Mouse (Mus musculus): Measurements from ENCODE around the gene Gm10197. TPM values are rescaled to one million over a fixed set of nuclear protein-coding genes. Genes with fewer than 3 reads are reported as not detected.

Gene Gm10197
- total and polyA plus RNA-seq, 2 experiments from 2014 or later, result not detected

- Histone ChIP-seq H3K9me3 (replicated peaks; ENCODE audit: control insufficient read depth, low read length) (no peaks in the 10 kb centered on the region), H3K4me3 (ENCODE audit: low read depth, low read length) (no peak overlapping the region), H3K9ac (replicated peaks; ENCODE audit: low read depth, low read length) (no peak overlapping the region), H3K27ac (ENCODE audit: low read depth) (no peak overlapping the region), H3K4me1 (ENCODE audit: control insufficient read depth, insufficient read depth) (peaks cover 9% of the 10 kb centered on the region; the same call in 1 of the 2 replicates), H3K36me3 (replicated peaks; ENCODE audit: control insufficient read depth, insufficient read depth, low read length) (no peaks in the 10 kb centered on the region), H3K4me2 (ENCODE audit: low read depth, low read length) (no peak overlapping the region), H3K27me3 (ENCODE audit: control insufficient read depth, insufficient read depth, low read length) (no peaks in the 10 kb centered on the region)
- DNase-seq (ENCODE audit: low spot score) (no peak), ATAC-seq (ENCODE audit: insufficient read depth, low read depth) (no peak)
- TF ChIP-seq EP300 (IDR thresholded peaks at IDR 0.05; ENCODE audit: low read depth) (no peak), CTCF (IDR thresholded peaks at IDR 0.05; ENCODE audit: low read depth) (no peak)
- 33% methylated on average over 2 of the region's 2 CpGs for WGBS
Measured at GRCm38 (mm10) chr19:53405810-53406209, 34.2 kb upstream of the Gm10197 start.

DNA sequence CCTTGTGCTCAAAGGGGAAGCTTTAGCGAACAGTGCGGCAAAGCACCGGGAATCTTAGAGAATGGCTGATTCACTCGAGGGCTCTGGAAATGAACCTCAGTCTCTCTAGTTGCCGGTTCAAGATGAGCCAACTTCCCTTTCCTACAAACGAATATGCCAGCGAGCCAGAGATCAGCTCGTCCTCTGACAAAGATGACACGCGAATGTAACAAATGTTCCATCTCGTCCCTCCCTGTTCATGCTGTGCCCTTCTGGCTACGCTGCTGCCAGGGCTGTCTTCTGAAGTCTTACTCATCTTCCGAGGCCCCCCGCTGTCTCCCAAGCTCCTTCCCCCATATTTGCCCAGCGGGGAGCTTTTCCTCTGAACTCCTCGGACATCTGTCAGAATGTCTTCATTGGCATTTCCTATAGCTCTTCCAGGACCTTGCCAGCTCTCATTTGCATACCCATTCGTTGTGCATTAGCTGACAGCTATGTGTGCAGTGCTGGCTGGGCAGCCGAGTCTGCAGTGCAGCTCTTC is 33.3 kb upstream of the Gm10197 start:
- Histone ChIP-seq H3K4me1 (ENCODE audit: control insufficient read depth, insufficient read depth) (peaks cover 2% of the 10 kb centered on the region; the same call in 1 of the 2 replicates), H3K27me3 (ENCODE audit: control insufficient read depth, insufficient read depth, low read length) (no peaks in the 10 kb centered on the region), H3K9me3 (replicated peaks; ENCODE audit: control insufficient read depth, low read length) (no peaks in the 10 kb centered on the region), H3K4me3 (ENCODE audit: low read depth, low read length) (no peak overlapping the region), H3K4me2 (ENCODE audit: low read depth, low read length) (no peak overlapping the region), H3K9ac (replicated peaks; ENCODE audit: low read depth, low read length) (no peak overlapping the region), H3K36me3 (replicated peaks; ENCODE audit: control insufficient read depth, insufficient read depth, low read length) (no peaks in the 10 kb centered on the region), H3K27ac (ENCODE audit: low read depth) (no peak overlapping the region)
- ATAC-seq (ENCODE audit: insufficient read depth, low read depth), result no peak
- no peak for DNase-seq (ENCODE audit: low spot score)
- WGBS, result 76% methylated on average over 18 of the region's 18 CpGs
- TF ChIP-seq EP300 (IDR thresholded peaks at IDR 0.05; ENCODE audit: low read depth) (no peak), CTCF (IDR thresholded peaks at IDR 0.05; ENCODE audit: low read depth) (no peak)

DNA sequence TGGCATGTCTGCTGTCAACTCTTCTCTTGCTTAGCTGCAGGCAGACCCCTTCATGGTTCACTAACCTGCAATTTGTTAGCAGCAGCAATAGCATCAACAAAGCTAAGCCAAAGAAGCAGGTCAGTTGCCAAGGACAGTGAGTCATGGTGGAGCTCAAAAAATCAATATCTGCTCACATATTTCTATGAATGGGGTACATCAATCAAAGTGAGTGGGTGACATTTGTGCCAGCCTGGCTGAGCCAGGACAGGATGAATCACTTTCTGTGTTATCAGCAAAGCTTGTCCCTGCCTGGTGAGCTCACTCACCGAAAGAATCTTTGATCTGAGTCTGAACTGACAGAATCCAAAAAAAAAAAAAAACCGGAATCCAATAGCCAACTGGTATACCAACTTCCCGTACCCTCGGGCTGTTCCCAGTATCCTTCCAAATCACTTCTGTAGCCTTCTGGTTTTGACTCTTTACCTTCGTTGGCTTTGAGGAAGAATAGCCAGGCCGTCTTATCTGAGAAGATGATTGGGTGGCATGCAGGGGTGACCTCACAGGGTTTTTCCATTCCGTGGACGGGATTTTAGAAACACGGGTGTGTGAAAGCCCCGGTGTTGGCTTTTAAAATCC is 32.8 kb upstream of the Gm10197 start:
- no peaks in the 10 kb centered on the region for H3K36me3 ChIP-seq (replicated peaks; ENCODE audit: control insufficient read depth, insufficient read depth, low read length)

DNA sequence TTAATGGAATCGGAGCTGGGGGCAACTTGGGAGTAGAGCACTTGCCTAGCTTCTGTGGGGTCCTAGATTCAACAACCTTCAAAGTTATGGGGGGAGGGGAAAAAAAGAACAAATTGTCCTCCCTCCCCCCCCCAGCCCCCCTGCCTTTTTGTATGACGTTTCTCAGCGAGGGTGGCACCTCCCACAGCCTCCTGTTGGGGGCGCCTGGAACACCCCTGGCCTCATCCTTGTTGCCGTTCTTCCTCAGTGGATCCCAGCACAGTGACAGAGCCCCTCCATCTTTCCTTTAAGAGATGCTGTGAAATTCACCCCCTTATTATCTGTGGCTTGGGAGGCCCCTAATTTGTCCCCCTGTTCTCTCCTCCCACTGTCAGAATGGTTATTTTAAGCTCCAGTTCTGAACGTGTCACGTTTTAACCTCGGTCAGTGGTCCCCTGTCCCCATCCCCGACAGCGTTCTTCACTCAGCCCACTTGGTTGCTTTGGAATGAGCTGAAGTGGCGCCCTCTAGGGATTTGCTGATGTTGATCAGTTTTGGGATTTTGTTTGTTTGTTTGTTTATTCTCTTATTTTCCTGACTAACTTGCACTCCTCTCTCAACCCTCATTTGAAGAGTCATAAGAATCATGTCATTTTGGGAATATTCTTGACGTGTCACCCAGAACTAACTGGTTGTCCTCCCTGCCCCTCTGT is 31.3 kb upstream of the Gm10197 start:
- DNase-seq (ENCODE audit: low spot score), result no peak
- Histone ChIP-seq H3K27ac (ENCODE audit: low read depth) (no peak overlapping the region), H3K4me1 (ENCODE audit: control insufficient read depth, insufficient read depth) (no peaks in the 10 kb centered on the region), H3K4me3 (ENCODE audit: low read depth, low read length) (no peak overlapping the region), H3K4me2 (ENCODE audit: low read depth, low read length) (no peak overlapping the region), H3K27me3 (ENCODE audit: control insufficient read depth, insufficient read depth, low read length) (no peaks in the 10 kb centered on the region), H3K9me3 (replicated peaks; ENCODE audit: control insufficient read depth, low read length) (no peaks in the 10 kb centered on the region), H3K9ac (replicated peaks; ENCODE audit: low read depth, low read length) (no peak overlapping the region), H3K36me3 (replicated peaks; ENCODE audit: control insufficient read depth, insufficient read depth, low read length) (no peaks in the 10 kb centered on the region)
- ATAC-seq (ENCODE audit: insufficient read depth, low read depth), result no peak
- WGBS, result 48% methylated on average over 12 of the region's 12 CpGs
- TF ChIP-seq CTCF (IDR thresholded peaks at IDR 0.05; ENCODE audit: low read depth) (no peak), EP300 (IDR thresholded peaks at IDR 0.05; ENCODE audit: low read depth) (no peak)

More for the DNA sequence above, 32.8 kb upstream of the Gm10197 start:
- H3K9me3 ChIP-seq (replicated peaks; ENCODE audit: control insufficient read depth, low read length), result no peaks in the 10 kb centered on the region
- no peaks in the 10 kb centered on the region for H3K27me3 ChIP-seq (ENCODE audit: control insufficient read depth, insufficient read depth, low read length)
- 71% methylated on average over 10 of the region's 10 CpGs for WGBS
- ATAC-seq (ENCODE audit: insufficient read depth, low read depth) (no peak), DNase-seq (ENCODE audit: low spot score) (no peak)
- no peak overlapping the region for H3K4me3 ChIP-seq (ENCODE audit: low read depth, low read length)
- no peaks in the 10 kb centered on the region for H3K4me1 ChIP-seq (ENCODE audit: control insufficient read depth, insufficient read depth)
- no peak overlapping the region for H3K27ac ChIP-seq (ENCODE audit: low read depth)
- no peak overlapping the region for H3K4me2 ChIP-seq (ENCODE audit: low read depth, low read length)
- TF ChIP-seq CTCF (IDR thresholded peaks at IDR 0.05; ENCODE audit: low read depth) (no peak), EP300 (IDR thresholded peaks at IDR 0.05; ENCODE audit: low read depth) (no peak)
- H3K9ac ChIP-seq (replicated peaks; ENCODE audit: low read depth, low read length), result no peak overlapping the region

GRCm38 (mm10) chr19:53400332-53401110 is 29.0 kb upstream of the Gm10197 start:
- Histone ChIP-seq H3K4me1 (ENCODE audit: control insufficient read depth, insufficient read depth) (no peaks in the 10 kb centered on the region), H3K36me3 (replicated peaks; ENCODE audit: control insufficient read depth, insufficient read depth, low read length) (no peaks in the 10 kb centered on the region), H3K4me2 (ENCODE audit: low read depth, low read length) (no peak overlapping the region), H3K4me3 (ENCODE audit: low read depth, low read length) (no peak overlapping the region), H3K27me3 (ENCODE audit: control insufficient read depth, insufficient read depth, low read length) (no peaks in the 10 kb centered on the region), H3K9ac (replicated peaks; ENCODE audit: low read depth, low read length) (no peak overlapping the region), H3K27ac (ENCODE audit: low read depth) (no peak overlapping the region), H3K9me3 (replicated peaks; ENCODE audit: control insufficient read depth, low read length) (no peaks in the 10 kb centered on the region)
- TF ChIP-seq EP300 (IDR thresholded peaks at IDR 0.05; ENCODE audit: low read depth), result no peak
- 0 out of 2 replicates have a peak, but pooled peaks have one; percentile 8 for TF ChIP-seq CTCF (IDR thresholded peaks at IDR 0.05; ENCODE audit: low read depth)
- DNase-seq (ENCODE audit: low spot score) (no peak), ATAC-seq (ENCODE audit: insufficient read depth, low read depth) (no peak)
- 74% methylated on average over 16 of the region's 16 CpGs for WGBS
